ENCODE assay signal across 11 mouse cellular contexts in the genomic region with DNA sequence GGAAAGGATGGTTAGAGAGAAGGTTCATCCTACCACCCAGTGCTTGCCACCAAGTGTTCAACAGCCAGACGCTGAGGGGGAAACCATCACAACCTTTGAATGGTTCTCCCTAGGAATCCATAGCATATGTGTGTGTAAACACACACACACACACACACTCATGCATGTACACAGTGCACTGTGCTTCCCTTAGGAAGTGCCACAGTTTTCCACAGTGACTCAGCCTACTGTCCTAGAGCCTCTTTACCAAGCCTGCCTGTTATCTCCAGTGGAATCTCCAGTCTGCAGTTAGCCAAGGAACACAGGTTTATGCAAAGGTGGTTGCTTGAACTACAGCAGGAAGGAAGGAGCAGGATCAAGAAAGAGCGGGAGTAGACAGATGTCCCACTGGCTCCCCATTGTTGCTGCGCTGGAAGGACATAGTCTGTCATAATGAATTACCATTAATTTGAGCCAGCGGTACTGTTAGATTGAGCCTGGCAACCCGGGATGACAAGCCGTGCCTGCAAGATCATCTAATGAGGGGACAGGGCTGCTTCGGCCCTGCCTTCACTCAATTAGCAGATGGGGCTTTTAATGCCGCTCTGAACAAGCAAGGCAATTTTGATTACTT.
DNase-seq lines count a peak whose midpoint lies in the region; ATAC-seq lines count a peak whose summit lies in the region.
"Had no signal": no experiment of that assay in that cellular context is flagged by ENCODE, and none has a peak within 500 bp of the region (broad histone marks: within the 10 kb centered on the region; RNA-seq: fewer than 3 reads in every experiment).

No protein-coding gene starts in this region.

- H3K27ac ChIP-seq in limb, embryonic 11.5 days (replicated peaks; ENCODE audit: low read depth, low read length): 0 out of 2 replicates have a peak overlapping the region, but pooled peaks have one; percentile 8
- no peak overlapping the region for H3K27ac ChIP-seq in limb, embryonic 10.5 days
- H3K27ac ChIP-seq in forebrain, embryonic 15.5 days (replicated peaks): peak overlapping the region; percentile 48; the same call in 1 of the 2 replicates
- H3K27ac ChIP-seq in midbrain, embryonic 10.5 days (replicated peaks): peak overlapping the region; percentile 58
- H3K27ac ChIP-seq: limb, embryonic 12.5 days had no signal

- no peak for DNase-seq in limb, embryonic 11.5 days (ENCODE audit: low spot score)
- DNase-seq in limb, embryonic 10.5 days (ENCODE audit: low spot score): no peak
- peak; percentile 36 for DNase-seq in midbrain, embryonic 10.5 days (ENCODE audit: low spot score)
- DNase-seq in thymus, postnatal 10 days (ENCODE audit: low spot score in 2 of 2): no peak
- no peak for DNase-seq in yolk sac, embryonic 10.5 days (ENCODE audit: low spot score)
- DNase-seq: cerebellum, adult 9-10 months; lung, adult 18-20 months; right cerebral cortex, postnatal 25 days had no signal

- no peak overlapping the region for H3K9ac ChIP-seq in limb, embryonic 11.5 days (ENCODE audit: low read length)
- H3K9ac ChIP-seq in forebrain, embryonic 15.5 days (replicated peaks): no peak overlapping the region
- H3K9ac ChIP-seq: limb, embryonic 12.5 days had no signal

- no peak overlapping the region for H3K4me3 ChIP-seq in limb, embryonic 11.5 days (ENCODE audit: low read depth, low read length)
- H3K4me3 ChIP-seq in limb, embryonic 10.5 days: no peak overlapping the region
- H3K4me3 ChIP-seq in forebrain, embryonic 15.5 days: no peak overlapping the region
- no peak overlapping the region for H3K4me3 ChIP-seq in midbrain, embryonic 10.5 days
- H3K4me3 ChIP-seq: limb, embryonic 12.5 days had no signal

- H3K9me3 ChIP-seq in limb, embryonic 11.5 days (ENCODE audit: control insufficient read depth, low read length): no peaks in the 10 kb centered on the region
- H3K9me3 ChIP-seq in limb, embryonic 10.5 days (replicated peaks): no peaks in the 10 kb centered on the region
- no peaks in the 10 kb centered on the region for H3K9me3 ChIP-seq in forebrain, embryonic 15.5 days
- H3K9me3 ChIP-seq in midbrain, embryonic 10.5 days (replicated peaks): no peaks in the 10 kb centered on the region
- H3K9me3 ChIP-seq: limb, embryonic 12.5 days had no signal

- no peak for ATAC-seq in limb, embryonic 11.5 days (ENCODE audit: insufficient number of reproducible peaks, low FRiP score, low TSS enrichment, low read depth)
- ATAC-seq in forebrain, embryonic 15.5 days (replicated peaks): no peak; the same call in 1 of the 2 replicates
- ATAC-seq in erythroblast, adult 5-6 weeks (replicated peaks; ENCODE audit: low FRiP score, poor library complexity, severe bottlenecking): no peak

- WGBS in limb, embryonic 11.5 days: 57% methylated on average over 8 of the region's 8 CpGs
- 63% methylated on average over 8 of the region's 8 CpGs for WGBS in limb, embryonic 10.5 days
- 16% methylated on average over 8 of the region's 8 CpGs for WGBS in forebrain, embryonic 15.5 days
- 60% methylated on average over 8 of the region's 8 CpGs for WGBS in midbrain, embryonic 10.5 days

- H3K36me3 ChIP-seq in limb, embryonic 11.5 days (ENCODE audit: control insufficient read depth, insufficient read depth, low read length): no peaks in the 10 kb centered on the region
- no peaks in the 10 kb centered on the region for H3K36me3 ChIP-seq in limb, embryonic 10.5 days
- no peaks in the 10 kb centered on the region for H3K36me3 ChIP-seq in forebrain, embryonic 15.5 days
- no peaks in the 10 kb centered on the region for H3K36me3 ChIP-seq in midbrain, embryonic 10.5 days
- H3K36me3 ChIP-seq: limb, embryonic 12.5 days had no signal

- H3K4me2 ChIP-seq in limb, embryonic 11.5 days (ENCODE audit: low read depth, severe bottlenecking): no peak overlapping the region
- no peak overlapping the region for H3K4me2 ChIP-seq in forebrain, embryonic 15.5 days (replicated peaks)
- H3K4me2 ChIP-seq: limb, embryonic 12.5 days had no signal

- H3K4me1 ChIP-seq in limb, embryonic 11.5 days (ENCODE audit: control insufficient read depth, insufficient read depth, low read length): no peaks in the 10 kb centered on the region
- peaks cover 5% of the 10 kb centered on the region for H3K4me1 ChIP-seq in limb, embryonic 10.5 days
- peaks cover 8% of the 10 kb centered on the region for H3K4me1 ChIP-seq in forebrain, embryonic 15.5 days
- H3K4me1 ChIP-seq in midbrain, embryonic 10.5 days: peaks cover 12% of the 10 kb centered on the region
- H3K4me1 ChIP-seq: limb, embryonic 12.5 days had no signal

- H3K27me3 ChIP-seq in limb, embryonic 11.5 days (ENCODE audit: control insufficient read depth, insufficient read depth, low read length): no peaks in the 10 kb centered on the region
- H3K27me3 ChIP-seq in limb, embryonic 10.5 days (ENCODE audit: low read depth, poor library complexity, severe bottlenecking): no peaks in the 10 kb centered on the region
- H3K27me3 ChIP-seq in forebrain, embryonic 15.5 days: no peaks in the 10 kb centered on the region
- no peaks in the 10 kb centered on the region for H3K27me3 ChIP-seq in midbrain, embryonic 10.5 days (ENCODE audit: low read depth, poor library complexity, severe bottlenecking)
